Mouse (Mus musculus): Measurements from ENCODE around the gene Tk1.

DNA sequence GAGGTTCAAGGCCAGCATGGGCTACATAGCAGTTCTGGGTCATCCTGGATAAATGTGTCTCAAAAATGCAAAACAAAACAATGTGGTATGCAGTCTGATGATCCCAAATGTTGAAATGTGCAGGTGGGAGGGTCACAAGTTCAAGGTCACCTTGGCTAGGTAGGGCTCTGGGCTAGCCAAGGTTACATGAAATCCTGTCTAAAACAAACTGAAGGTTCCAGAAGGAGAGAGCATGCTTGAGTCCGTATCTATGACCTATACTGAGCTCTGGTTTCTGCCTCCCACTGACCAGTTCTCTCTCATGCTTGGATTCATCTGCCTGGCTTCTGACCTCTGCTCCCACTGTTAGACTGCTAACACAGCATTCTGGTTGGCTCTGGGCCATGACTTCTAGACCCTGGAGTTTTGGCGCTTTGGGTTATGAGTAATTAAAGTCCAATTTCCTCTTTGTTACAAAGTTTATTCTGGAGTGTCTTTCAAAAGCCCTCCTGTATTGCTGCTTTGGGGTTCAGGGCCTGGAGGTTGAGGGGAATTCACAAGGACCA, 3.9 kb upstream of the Tk1 start:
- no peak for TF ChIP-seq POLR2A (IDR thresholded peaks at IDR 0.05; ENCODE audit: extremely low read depth, insufficient read depth, low read length)
- no peak for TF ChIP-seq CTCF (IDR thresholded peaks at IDR 0.05; ENCODE audit: extremely low read depth, insufficient read depth, low read length)
